Mouse (Mus musculus) hindbrain, embryonic 16.5 days (tissue): ENCODE data around the gene Naa10. TPM values are rescaled to one million over a fixed set of nuclear protein-coding genes. Genes with fewer than 3 reads are reported as not detected.

Experiments used
- ATAC-seq: fragments of 200-750 bp; cut with Nextera tagmentation; 2 replicates; pipeline ENCODE4 v1.8.0; 2017; ENCODE audit warnings: moderate TSS enrichment, moderate library complexity
- H3K27ac ChIP-seq: fragments of 300-500 bp; sonication (generic); 2 replicates; pipeline ENCODE4 v1.5.1; 2014; ENCODE audit warnings: low read depth, mild to moderate bottlenecking, control low read depth, low read length, moderate library complexity
- H3K27me3 ChIP-seq: fragments of 300-500 bp; sonication (generic); replicated peaks from 2 replicates; pipeline ENCODE4 v1.6.1; 2014; ENCODE audit warnings: low read length; ENCODE audit not compliant: control insufficient read depth, insufficient read depth
- H3K36me3 ChIP-seq: fragments of 300-500 bp; sonication (generic); 2 replicates; pipeline ENCODE4 v1.6.1; 2014; ENCODE audit warnings: mild to moderate bottlenecking, low read length, moderate library complexity, mixed read lengths; ENCODE audit not compliant: control insufficient read depth, insufficient read depth
- H3K4me1 ChIP-seq: fragments of 300-500 bp; sonication (generic); 2 replicates; pipeline ENCODE4 v1.6.1; 2014; ENCODE audit warnings: low read depth, low read length; ENCODE audit not compliant: control insufficient read depth, insufficient read depth
- H3K4me2 ChIP-seq: fragments of 300-500 bp; sonication (generic); 2 replicates; pipeline ENCODE4 v1.6.1; 2014; ENCODE audit warnings: mild to moderate bottlenecking, low read length, control low read depth, moderate library complexity
- H3K4me3 ChIP-seq: fragments of 300-500 bp; sonication (generic); 2 replicates; pipeline ENCODE4 v1.5.1; 2014; ENCODE audit warnings: mild to moderate bottlenecking, low read length, control low read depth, moderate library complexity
- H3K9ac ChIP-seq: fragments of 300-500 bp; sonication (generic); 2 replicates; pipeline ENCODE4 v1.6.1; 2014; ENCODE audit warnings: low read depth, mild to moderate bottlenecking, control low read depth, low read length, moderate library complexity
- H3K9me3 ChIP-seq: fragments of 300-500 bp; sonication (generic); 2 replicates; pipeline ENCODE4 v1.6.1; 2014; ENCODE audit warnings: mild to moderate bottlenecking, low read length, moderate library complexity; ENCODE audit not compliant: control insufficient read depth
- WGBS: fragments of 180-500 bp; shearing (Covaris S2); extraction: QIAGEN DNeasy Blood & Tissue Kit; methylation state at CpG from one replicate; pipeline ENCODE4 v1.1.7; 2014; 5-methylcytosine and 5-hydroxymethylcytosine counted together
- polyA plus RNA-seq: library from polyadenylated mRNA; unstranded; fragments of >200 nt; fragmentation: Nextera tagmentation; extraction: Ambion mirVana; gene quantifications from 2 replicates; pipeline ENCODE4 v1.2.1, GENCODE M21; 2015

Gene Naa10
- polyA plus RNA-seq, 1 experiment from 2014 or later, result 92.9 TPM

GRCm38 (mm10) chrX:73897959-73898358 is 23.8 kb downstream of the Naa10 start:
- H3K9me3 ChIP-seq, result no peaks in the 10 kb centered on the region
- WGBS, result 72% methylated on average over 3 of the region's 3 CpGs
- H3K4me2 ChIP-seq, result no peak overlapping the region
- no peaks in the 10 kb centered on the region for H3K4me1 ChIP-seq
- ATAC-seq, result no peak
- no peak overlapping the region for H3K4me3 ChIP-seq
- no peaks in the 10 kb centered on the region for H3K36me3 ChIP-seq
- H3K27ac ChIP-seq, result no peak overlapping the region
- no peaks in the 10 kb centered on the region for H3K27me3 ChIP-seq
- H3K9ac ChIP-seq, result no peak overlapping the region

DNA sequence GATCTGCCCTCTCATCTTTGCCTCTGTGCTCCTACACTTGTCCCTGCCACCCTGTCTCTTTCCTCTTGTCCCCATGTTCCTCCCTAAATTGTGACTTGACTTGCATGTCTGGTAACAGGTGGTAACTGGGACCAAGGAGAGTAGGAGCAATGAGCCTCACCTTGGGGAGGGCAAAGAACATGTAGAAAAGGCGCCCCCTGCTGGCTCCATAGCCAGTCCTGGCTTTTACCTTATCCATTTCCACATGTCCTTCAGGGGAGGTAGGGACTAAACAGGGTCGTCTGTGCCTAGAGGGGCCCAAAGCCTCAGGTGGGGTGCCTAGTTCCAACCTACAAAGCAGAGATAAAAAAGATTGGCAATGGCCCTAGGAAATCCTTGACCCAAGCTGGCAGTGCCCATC is 26.0 kb downstream of the Naa10 start, which contains the start of gene L1cam:
TSS of gene L1cam (minus strand) at position 387 of the 400 bp plus-strand sequence.
- ATAC-seq, result no peak
- Histone ChIP-seq H3K4me2 (no peak within 1 kb of the TSS), H3K4me1 (no peaks in the 10 kb centered on the region), H3K9me3 (no peaks in the 10 kb centered on the region), H3K9ac (no peak within 1 kb of the TSS), H3K4me3 (no peak within 1 kb of the TSS), H3K36me3 (no peaks in the 10 kb centered on the region), H3K27ac (no peak within 1 kb of the TSS), H3K27me3 (no peaks in the 10 kb centered on the region; the same call in 1 of the 2 replicates)
- 23% methylated on average over 2 of the region's 2 CpGs for WGBS

DNA sequence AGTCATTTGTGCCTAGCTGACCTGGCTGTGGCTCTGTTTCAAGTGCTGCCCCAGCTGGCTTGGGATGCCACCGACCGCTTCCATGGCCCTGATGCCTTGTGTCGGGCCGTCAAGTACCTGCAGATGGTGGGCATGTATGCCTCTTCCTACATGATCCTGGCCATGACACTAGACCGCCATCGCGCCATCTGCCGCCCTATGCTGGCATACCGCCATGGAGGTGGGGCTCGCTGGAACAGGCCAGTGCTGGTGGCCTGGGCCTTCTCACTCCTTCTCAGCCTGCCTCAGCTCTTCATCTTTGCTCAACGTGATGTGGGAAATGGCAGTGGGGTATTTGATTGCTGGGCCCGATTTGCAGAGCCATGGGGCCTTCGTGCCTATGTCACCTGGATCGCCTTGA is 28.9 kb downstream of the Naa10 start:
- WGBS, result 89% methylated on average over 13 of the region's 14 CpGs
- no peak for ATAC-seq
- no peak overlapping the region for H3K9ac ChIP-seq
- no peaks in the 10 kb centered on the region for H3K4me1 ChIP-seq
- no peak overlapping the region for H3K4me3 ChIP-seq
- H3K36me3 ChIP-seq, result no peaks in the 10 kb centered on the region
- no peak overlapping the region for H3K27ac ChIP-seq
- H3K27me3 ChIP-seq, result no peaks in the 10 kb centered on the region; the same call in 1 of the 2 replicates
- no peak overlapping the region for H3K4me2 ChIP-seq
- no peaks in the 10 kb centered on the region for H3K9me3 ChIP-seq

DNA sequence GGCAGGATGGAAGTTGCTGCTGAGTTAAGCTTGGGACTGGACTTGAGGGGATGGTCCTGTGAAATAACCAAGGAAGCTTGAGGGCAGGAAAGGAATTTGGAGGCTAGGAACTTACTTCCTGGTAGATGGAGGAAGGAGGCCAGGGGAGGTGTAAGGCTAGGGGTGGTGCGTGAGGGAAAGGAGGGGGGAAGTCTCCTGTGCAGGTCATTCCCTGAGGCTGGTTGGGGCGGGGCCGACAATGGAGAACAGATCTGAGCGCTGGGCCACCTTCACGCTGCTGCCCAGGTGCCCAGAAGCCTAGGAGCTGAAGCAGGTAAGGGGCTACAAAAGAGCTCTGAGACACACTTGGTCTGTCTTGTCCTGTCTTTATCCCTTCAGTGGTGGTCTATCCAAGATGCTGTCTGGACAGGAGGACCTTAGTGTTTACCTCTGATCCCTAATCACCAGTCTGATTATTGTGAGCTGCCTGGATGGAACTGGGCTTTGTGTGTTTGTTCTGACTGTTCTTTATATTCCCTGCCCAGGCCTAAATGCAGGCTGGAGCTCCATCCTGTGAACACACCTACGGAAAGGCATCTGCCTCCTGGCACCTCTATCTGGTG is 30.1 kb downstream of the Naa10 start, which contains the start of gene Avpr2:
TSS of gene Avpr2 (plus strand) at position 552 of the 602 bp plus-strand sequence.
- H3K27ac ChIP-seq, result no peak within 1 kb of the TSS
- ATAC-seq, result no peak
- WGBS, result 78% methylated on average over 5 of the region's 6 CpGs
- no peak within 1 kb of the TSS for H3K9ac ChIP-seq
- no peaks in the 10 kb centered on the region for H3K4me1 ChIP-seq
- H3K4me3 ChIP-seq, result no peak within 1 kb of the TSS
- no peaks in the 10 kb centered on the region for H3K36me3 ChIP-seq
- H3K27me3 ChIP-seq, result no peaks in the 10 kb centered on the region; the same call in 1 of the 2 replicates
- no peaks in the 10 kb centered on the region for H3K9me3 ChIP-seq
- H3K4me2 ChIP-seq, result no peak within 1 kb of the TSS

DNA sequence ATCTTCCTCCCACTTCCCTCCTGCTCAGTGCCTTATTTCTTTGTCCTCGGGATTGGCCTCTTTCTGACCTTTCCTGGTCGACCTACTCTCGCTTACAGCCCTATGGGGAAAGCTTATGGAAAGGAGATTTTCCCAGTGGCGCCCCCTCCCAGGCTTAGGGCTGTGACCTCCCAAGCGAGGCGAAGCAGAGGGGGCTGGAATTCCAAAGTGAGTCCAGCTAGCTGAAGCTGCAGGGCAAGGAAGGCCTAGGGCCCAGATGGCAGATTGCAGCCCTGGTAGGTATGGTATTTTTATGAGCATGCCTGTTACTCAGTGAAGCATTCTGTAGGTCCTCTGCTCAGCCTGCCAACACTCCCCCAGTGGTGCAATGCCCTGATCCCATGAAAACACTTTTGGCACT is 40.3 kb downstream of the Naa10 start:
- H3K9ac ChIP-seq, result peak overlapping the region; percentile 80; the same call in 1 of the 2 replicates
- H3K4me3 ChIP-seq, result peak overlapping the region; percentile 55
- peak overlapping the region; percentile 77 for H3K27ac ChIP-seq

GRCm38 (mm10) chrX:73881036-73881427 is 40.7 kb downstream of the Naa10 start:
- Histone ChIP-seq H3K27ac (peak overlapping the region; percentile 77), H3K9me3 (no peaks in the 10 kb centered on the region), H3K4me3 (peak overlapping the region; percentile 55), H3K27me3 (no peaks in the 10 kb centered on the region), H3K4me2 (peak overlapping the region; percentile 60), H3K36me3 (no peaks in the 10 kb centered on the region), H3K4me1 (peaks cover 6% of the 10 kb centered on the region; the same call in 1 of the 2 replicates), H3K9ac (peak overlapping the region; percentile 80)
- 20% methylated on average over 16 of the region's 16 CpGs for WGBS
- ATAC-seq, result peak; percentile 59

More for the DNA sequence above, 40.3 kb downstream of the Naa10 start:
- no peaks in the 10 kb centered on the region for H3K9me3 ChIP-seq
- WGBS, result 14% methylated on average over 6 of the region's 6 CpGs
- H3K4me2 ChIP-seq, result peak overlapping the region; percentile 60
- no peaks in the 10 kb centered on the region for H3K36me3 ChIP-seq
- H3K4me1 ChIP-seq, result peaks cover 6% of the 10 kb centered on the region; the same call in 1 of the 2 replicates
- no peaks in the 10 kb centered on the region for H3K27me3 ChIP-seq
- ATAC-seq, result peak; percentile 31

DNA sequence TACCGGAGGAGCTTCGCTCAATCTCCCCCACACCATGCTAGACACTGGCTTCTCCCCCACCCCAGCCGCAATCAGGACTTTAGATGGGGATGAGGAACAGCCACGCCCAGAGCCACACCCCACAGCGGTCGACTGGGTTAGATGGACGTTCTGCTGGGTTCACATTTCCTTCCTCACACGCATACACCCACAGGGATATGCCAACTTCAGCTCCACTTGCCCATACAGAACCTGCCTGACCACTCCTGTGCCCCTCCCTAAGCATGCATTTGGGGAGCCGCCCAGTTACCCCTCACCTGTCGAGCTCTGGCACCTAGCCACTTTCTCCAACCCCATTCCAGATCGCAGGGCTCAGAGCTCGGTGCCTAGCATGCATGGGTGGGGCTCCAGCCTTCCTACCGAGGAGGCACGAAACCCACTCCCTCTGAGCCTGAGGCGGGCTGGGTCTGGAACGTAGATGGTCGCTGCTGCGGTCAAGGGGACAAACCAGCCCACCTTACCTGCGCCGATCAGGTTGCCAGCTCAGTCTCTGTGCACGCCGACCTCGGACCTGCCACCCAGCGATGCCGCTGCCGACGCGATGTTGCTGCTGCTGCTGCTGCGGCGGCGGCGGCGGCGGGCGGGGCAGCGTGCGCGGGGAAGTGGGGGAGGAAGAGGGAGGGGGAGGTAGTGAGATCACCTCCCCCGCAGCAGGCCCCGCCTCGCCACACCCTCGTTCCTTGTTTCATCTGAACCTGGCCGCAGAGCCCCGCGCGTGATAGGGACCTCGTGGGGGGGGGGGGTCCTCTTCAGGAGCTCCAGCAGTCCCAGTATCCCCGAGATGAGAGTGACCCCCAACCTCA is 41.3 kb downstream of the Naa10 start:
- H3K27me3 ChIP-seq, result no peaks in the 10 kb centered on the region
- H3K9ac ChIP-seq, result peak overlapping the region; percentile 80
- H3K36me3 ChIP-seq, result no peaks in the 10 kb centered on the region
- ATAC-seq, result peak; percentile 69
- 18% methylated on average over 28 of the region's 48 CpGs for WGBS
- H3K4me1 ChIP-seq, result peaks cover 6% of the 10 kb centered on the region; the same call in 1 of the 2 replicates
- no peaks in the 10 kb centered on the region for H3K9me3 ChIP-seq
- peak overlapping the region; percentile 77 for H3K27ac ChIP-seq
- H3K4me2 ChIP-seq, result peak overlapping the region; percentile 60
- peak overlapping the region; percentile 55 for H3K4me3 ChIP-seq

DNA sequence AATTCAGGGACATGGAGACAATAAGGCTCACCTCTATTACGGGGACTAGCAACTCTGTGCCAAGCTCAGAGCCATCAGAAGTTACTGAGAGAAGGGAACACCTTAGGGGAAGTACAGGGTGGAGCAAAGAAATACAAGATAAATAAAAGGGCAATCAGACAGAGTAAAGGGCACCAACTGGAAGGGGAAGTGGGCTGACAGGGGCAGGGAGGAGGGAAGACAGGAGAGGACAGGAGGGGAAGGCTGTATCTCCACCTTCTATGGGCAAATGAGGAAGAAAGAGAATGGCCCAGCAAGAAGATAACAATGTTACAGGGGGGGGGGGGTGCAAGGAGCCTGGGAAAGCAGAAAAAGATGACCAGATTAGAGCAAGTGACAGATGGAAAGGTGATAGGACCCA is 44.7 kb downstream of the Naa10 start:
- 64% methylated on average over 1 of the region's 1 CpGs for WGBS
- peaks cover 6% of the 10 kb centered on the region; the same call in 1 of the 2 replicates for H3K4me1 ChIP-seq
- no peaks in the 10 kb centered on the region for H3K9me3 ChIP-seq
- H3K27ac ChIP-seq, result no peak overlapping the region
- H3K27me3 ChIP-seq, result no peaks in the 10 kb centered on the region
- H3K9ac ChIP-seq, result no peak overlapping the region
- H3K36me3 ChIP-seq, result no peaks in the 10 kb centered on the region
- H3K4me2 ChIP-seq, result peak overlapping the region; percentile 45
- no peak overlapping the region for H3K4me3 ChIP-seq
- ATAC-seq, result no peak

DNA sequence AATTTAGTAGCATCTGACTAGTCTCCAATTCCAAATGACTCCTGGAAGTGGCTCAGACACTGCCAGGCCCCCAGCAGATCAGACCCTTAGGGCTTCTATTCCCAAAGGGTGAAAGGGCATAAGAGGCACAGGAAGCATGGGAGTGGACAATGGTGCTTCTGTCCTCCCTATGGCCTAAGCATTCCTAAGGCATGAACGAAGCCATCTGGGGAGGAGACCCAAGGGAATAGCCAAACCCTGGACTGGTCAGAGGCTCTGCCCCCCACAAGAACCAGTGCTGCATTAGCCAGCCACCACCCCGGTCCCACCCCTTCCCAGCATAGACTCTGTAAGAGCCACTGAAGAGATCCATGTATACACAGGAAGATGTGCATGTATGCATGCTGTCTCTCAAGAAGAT is 45.9 kb downstream of the Naa10 start:
- Histone ChIP-seq H3K4me2 (peak overlapping the region; percentile 45), H3K27me3 (no peaks in the 10 kb centered on the region), H3K4me1 (peaks cover 6% of the 10 kb centered on the region; the same call in 1 of the 2 replicates), H3K4me3 (no peak overlapping the region), H3K36me3 (no peaks in the 10 kb centered on the region), H3K9ac (no peak overlapping the region), H3K9me3 (no peaks in the 10 kb centered on the region), H3K27ac (no peak overlapping the region)
- no peak for ATAC-seq
- WGBS, result 70% methylated on average over 2 of the region's 2 CpGs
